ENCODE assay signal across 8 mouse cellular contexts in the genomic region with DNA sequence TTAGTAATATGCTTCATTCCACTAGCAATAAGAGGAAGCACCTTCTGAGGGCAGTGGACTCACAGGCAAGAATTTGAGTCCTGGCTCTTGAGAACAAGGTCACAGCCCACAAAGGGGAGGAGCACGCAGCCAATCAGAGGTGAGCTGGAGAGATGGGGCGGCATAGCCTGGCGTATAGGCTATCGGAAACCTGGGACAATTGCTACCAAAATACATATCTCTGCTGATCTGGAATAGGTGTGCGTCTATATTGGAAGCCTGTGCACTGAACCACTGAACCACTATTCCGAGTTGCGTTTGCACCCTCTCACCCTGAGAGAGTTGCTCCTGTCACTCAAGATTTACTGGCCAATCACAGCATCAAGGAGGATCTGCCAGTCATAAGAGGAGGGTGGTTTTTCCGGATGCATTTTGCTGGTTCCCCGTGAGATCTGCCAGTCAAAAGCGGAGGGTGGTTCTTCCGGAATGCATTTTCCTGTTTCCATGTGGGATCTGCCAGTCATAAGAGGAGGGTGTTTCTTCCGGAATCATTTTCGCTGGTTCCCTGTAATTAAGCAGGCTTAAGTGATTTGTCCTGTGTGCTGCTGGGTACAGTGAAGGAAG.
DNase-seq lines count a peak whose midpoint lies in the region; ATAC-seq and TF ChIP-seq lines count a peak whose summit lies in the region.
"Not testable (repeated sequence)": the region's sequence is repeated elsewhere in the genome, so short reads cannot be mapped to it uniquely, and the experiment has no call there.

No protein-coding gene starts in this region.

- not testable (repeated sequence) for TF ChIP-seq POLR2A in testis, adult 2 months (IDR thresholded peaks at IDR 0.05; ENCODE audit: control insufficient read depth, low read depth, low read length)

- H3K9me3 ChIP-seq in E14TG2a.4 (ENCODE audit: low read length); forebrain, embryonic 12.5 days; heart, postnatal 0 days (replicated peaks; ENCODE audit: control insufficient read depth, low read length); liver, embryonic 16.5 days (replicated peaks; ENCODE audit: control insufficient read depth, low read length); neural tube, embryonic 13.5 days: not testable (repeated sequence)

- WGBS in forebrain, embryonic 12.5 days: under 1% methylated on average over 13 of the region's 13 CpGs
- WGBS in heart, postnatal 0 days: under 1% methylated on average over 13 of the region's 13 CpGs
- WGBS in liver, embryonic 16.5 days (ENCODE audit: insufficient replicate concordance): 0% methylated on average over 13 of the region's 13 CpGs
- under 1% methylated on average over 13 of the region's 13 CpGs for WGBS in neural tube, embryonic 13.5 days

- not testable (repeated sequence) for TF ChIP-seq EP300 in heart, postnatal 0 days (IDR thresholded peaks at IDR 0.05; ENCODE audit: low read depth)

- not testable (repeated sequence) for TF ChIP-seq CTCF in E14TG2a.4 (conservative IDR thresholded peaks at IDR 0.05; ENCODE audit: low read length); heart, postnatal 0 days (IDR thresholded peaks at IDR 0.05; ENCODE audit: low read depth); testis, adult 2 months (IDR thresholded peaks at IDR 0.05; ENCODE audit: control insufficient read depth, insufficient read depth, insufficient replicate concordance, low read depth, low read length)

- peak; percentile 77 for DNase-seq in c-Kit-positive CD71-positive TER-119-positive erythroid progenitor cells, embryonic 14.5 days (ENCODE audit: low spot score)
- DNase-seq in heart, postnatal 0 days (ENCODE audit: low spot score): peak; percentile 91
- peak; percentile 77 to 88 for DNase-seq in kidney, postnatal 4 days

- H3K27ac ChIP-seq in forebrain, embryonic 12.5 days; liver, embryonic 16.5 days (ENCODE audit: low read length): not testable (repeated sequence)
- H3K27ac ChIP-seq in heart, postnatal 0 days (ENCODE audit: low read depth): peak overlapping the region; percentile 78
- H3K27ac ChIP-seq in neural tube, embryonic 13.5 days (replicated peaks): peak overlapping the region; percentile 67
- H3K27ac ChIP-seq in testis, adult 2 months (ENCODE audit: control insufficient read depth, insufficient read depth, low read depth, low read length): peak overlapping the region; percentile 71

- not testable (repeated sequence) for H3K36me3 ChIP-seq in E14TG2a.4 (ENCODE audit: insufficient read depth, low read length); forebrain, embryonic 12.5 days (replicated peaks); heart, postnatal 0 days (replicated peaks; ENCODE audit: control insufficient read depth, insufficient read depth, low read length); liver, embryonic 16.5 days (ENCODE audit: control insufficient read depth, insufficient read depth); neural tube, embryonic 13.5 days; testis, adult 2 months (ENCODE audit: control insufficient read depth, insufficient read depth, low read length)

- H3K4me2 ChIP-seq in forebrain, embryonic 12.5 days: peak overlapping the region; percentile 44
- peak overlapping the region; percentile 54; the same call in 1 of the 2 replicates for H3K4me2 ChIP-seq in heart, postnatal 0 days (ENCODE audit: low read depth, low read length)
- peak overlapping the region; percentile 53 for H3K4me2 ChIP-seq in liver, embryonic 16.5 days (ENCODE audit: low read depth, low read length)
- H3K4me2 ChIP-seq in neural tube, embryonic 13.5 days: peak overlapping the region; percentile 52

- peak overlapping the region; percentile 83 for H3K4me3 ChIP-seq in E14TG2a.4 (replicated peaks; ENCODE audit: low read length)
- H3K4me3 ChIP-seq in forebrain, embryonic 12.5 days (replicated peaks): peak overlapping the region; percentile 47
- H3K4me3 ChIP-seq in heart, postnatal 0 days (ENCODE audit: low read depth, low read length): peak overlapping the region; percentile 56
- H3K4me3 ChIP-seq in liver, embryonic 16.5 days (ENCODE audit: low read depth, low read length): peak overlapping the region; percentile 68
- H3K4me3 ChIP-seq in neural tube, embryonic 13.5 days: peak overlapping the region; percentile 46
- peak overlapping the region; percentile 86 for H3K4me3 ChIP-seq in testis, adult 2 months (ENCODE audit: control insufficient read depth, low read depth, low read length)

- not testable (repeated sequence) for H3K4me1 ChIP-seq in E14TG2a.4 (replicated peaks; ENCODE audit: low read depth, low read length); forebrain, embryonic 12.5 days; heart, postnatal 0 days (ENCODE audit: control insufficient read depth, insufficient read depth); liver, embryonic 16.5 days (ENCODE audit: control insufficient read depth, low read depth, low read length); neural tube, embryonic 13.5 days (replicated peaks); testis, adult 2 months (ENCODE audit: control insufficient read depth, insufficient read depth, low read length)

- peak; percentile 99 for ATAC-seq in forebrain, embryonic 12.5 days (ENCODE audit: low FRiP score)
- peak; percentile 99 for ATAC-seq in heart, postnatal 0 days (ENCODE audit: insufficient read depth, low read depth)
- peak; percentile 98 for ATAC-seq in liver, embryonic 16.5 days (ENCODE audit: low read depth)
- peak; percentile 98 for ATAC-seq in neural tube, embryonic 13.5 days (ENCODE audit: low read depth)

- H3K27me3 ChIP-seq in E14TG2a.4 (ENCODE audit: insufficient read depth, low read length); forebrain, embryonic 12.5 days; heart, postnatal 0 days (ENCODE audit: control insufficient read depth, insufficient read depth, low read length); liver, embryonic 16.5 days (ENCODE audit: control insufficient read depth, insufficient read depth, low read depth, low read length); neural tube, embryonic 13.5 days; testis, adult 2 months (ENCODE audit: control insufficient read depth, insufficient read depth, low read length): not testable (repeated sequence)

- not testable (repeated sequence) for H3K9ac ChIP-seq in forebrain, embryonic 12.5 days
- H3K9ac ChIP-seq in heart, postnatal 0 days (replicated peaks; ENCODE audit: low read depth, low read length): peak overlapping the region; percentile 53
- 0 out of 2 replicates have a peak overlapping the region, but pooled peaks have one; percentile 24 for H3K9ac ChIP-seq in liver, embryonic 16.5 days (ENCODE audit: low read depth, low read length)
- peak overlapping the region; percentile 58 for H3K9ac ChIP-seq in neural tube, embryonic 13.5 days
